Mouse (Mus musculus) heart, postnatal 0 days (tissue): ENCODE data around the gene Serpinf1. TPM values are rescaled to one million over a fixed set of nuclear protein-coding genes. Genes with fewer than 3 reads are reported as not detected.
A peak's percentile ranks its signal among the peaks of the same experiment; 100 is the strongest.

Experiments used
- ATAC-seq: fragments of 200-750 bp; cut with Nextera tagmentation; 2 replicates; pipeline ENCODE4 v1.8.0; 2017; ENCODE audit warnings: low read depth, moderate number of reproducible peaks, moderate library complexity; ENCODE audit not compliant: insufficient read depth
- DNase-seq: peaks from one replicate; pipeline ENCODE4 v3.0.0-alpha.2; 2016; ENCODE audit warnings: low spot score
- H3K27ac ChIP-seq: fragments of 300-500 bp; sonication (generic); 2 replicates; pipeline ENCODE4 v1.5.1; 2014; ENCODE audit warnings: low read depth, mild to moderate bottlenecking
- H3K27me3 ChIP-seq: fragments of 300-500 bp; sonication (generic); 2 replicates; pipeline ENCODE4 v1.6.1; 2014; ENCODE audit warnings: low read length, mixed read lengths; ENCODE audit not compliant: control insufficient read depth, insufficient read depth
- H3K36me3 ChIP-seq: fragments of 300-500 bp; sonication (generic); replicated peaks from 2 replicates; pipeline ENCODE4 v1.6.1; 2014; ENCODE audit warnings: low read length, mixed read lengths; ENCODE audit not compliant: control insufficient read depth, insufficient read depth
- H3K4me1 ChIP-seq: fragments of 300-500 bp; sonication (generic); 2 replicates; pipeline ENCODE4 v1.6.1; 2014; ENCODE audit warnings: antibody characterized with exemption; ENCODE audit not compliant: control insufficient read depth, insufficient read depth
- H3K4me2 ChIP-seq: fragments of 300-500 bp; sonication (generic); 2 replicates; pipeline ENCODE4 v1.6.1; 2014; ENCODE audit warnings: low read depth, mild to moderate bottlenecking, low read length, moderate library complexity
- H3K4me3 ChIP-seq: fragments of 300-500 bp; sonication (generic); 2 replicates; pipeline ENCODE4 v1.5.1; 2014; ENCODE audit warnings: low read depth, low read length
- H3K9ac ChIP-seq: fragments of 300-500 bp; sonication (generic); replicated peaks from 2 replicates; pipeline ENCODE4 v1.6.1; 2014; ENCODE audit warnings: low read depth, low read length, mixed read lengths
- H3K9me3 ChIP-seq: fragments of 300-500 bp; sonication (generic); replicated peaks from 2 replicates; pipeline ENCODE4 v1.6.1; 2016; ENCODE audit warnings: low read length; ENCODE audit not compliant: control insufficient read depth
- CTCF ChIP-seq: IDR thresholded peaks from 2 replicates; pipeline ENCODE4 v1.5.1; 2016; ENCODE audit warnings: antibody characterized with exemption, control low read depth, low read depth
- EP300 ChIP-seq: IDR thresholded peaks from 2 replicates; pipeline ENCODE4 v1.6.1; 2016; ENCODE audit warnings: antibody characterized with exemption, low read depth
- WGBS: fragments of 180-500 bp; shearing (Covaris S2); extraction: QIAGEN DNeasy Blood & Tissue Kit; methylation state at CpG from one replicate; pipeline ENCODE4 v1.1.7; 2014; 5-methylcytosine and 5-hydroxymethylcytosine counted together
- polyA plus RNA-seq: library from polyadenylated mRNA; unstranded; fragments of >200 nt; fragmentation: Nextera tagmentation; extraction: Ambion mirVana; gene quantifications from 2 replicates; pipeline ENCODE4 v1.2.1, GENCODE M21; 2015
- total RNA-seq: library from RNA; depleted of rRNA; stranded (reverse); fragments of >200 nt; gene quantifications from 2 replicates; pipeline ENCODE4 v1.2.3, GENCODE M21; 2014; ENCODE audit warnings: low replicate concordance

Serpinf1 gene
- total and polyA plus RNA-seq, 2 experiments from 2014 or later, result 20.4 to 112 TPM

GRCm38 (mm10) chr11:75450304-75450908 lies 27.9 kb upstream of the Serpinf1 start:
- H3K36me3 ChIP-seq, result peaks cover 49% of the 10 kb centered on the region
- 73% methylated on average over 8 of the region's 8 CpGs for WGBS
- no peak overlapping the region for H3K4me3 ChIP-seq
- ATAC-seq (no peak), DNase-seq (no peak)
- H3K4me1 ChIP-seq, result peaks cover 15% of the 10 kb centered on the region
- H3K9me3 ChIP-seq, result no peaks in the 10 kb centered on the region
- no peak overlapping the region for H3K4me2 ChIP-seq
- TF ChIP-seq EP300, result no peak
- TF ChIP-seq CTCF, result no peak
- 0 out of 2 replicates have a peak overlapping the region, but pooled peaks have one; percentile 19 for H3K9ac ChIP-seq
- no peaks in the 10 kb centered on the region for H3K27me3 ChIP-seq
- no peak overlapping the region for H3K27ac ChIP-seq

DNA sequence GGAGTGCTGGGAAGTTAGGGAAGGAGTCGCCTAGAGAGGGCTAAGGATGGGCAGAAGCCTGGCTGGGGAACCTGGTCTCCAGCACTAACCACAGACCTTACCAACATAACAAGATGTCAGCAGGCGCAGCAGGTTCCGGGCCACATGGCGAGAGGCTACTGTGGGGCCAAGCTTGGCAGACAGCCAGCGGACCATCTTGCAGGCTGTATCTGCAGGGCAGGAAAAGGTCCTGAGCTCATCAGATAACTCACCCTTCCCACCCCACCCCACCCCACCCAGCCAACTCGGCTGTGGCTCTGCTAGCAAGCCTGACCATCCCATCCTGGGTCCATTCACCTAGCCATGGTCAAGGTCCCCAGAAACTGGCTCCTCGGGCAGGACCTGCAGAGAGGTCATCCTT lies 27.2 kb upstream of the Serpinf1 start:
- Histone ChIP-seq H3K4me1 (peaks cover 10% of the 10 kb centered on the region), H3K9ac (no peak overlapping the region), H3K4me3 (no peak overlapping the region), H3K9me3 (no peaks in the 10 kb centered on the region), H3K27ac (no peak overlapping the region), H3K27me3 (no peaks in the 10 kb centered on the region), H3K4me2 (no peak overlapping the region), H3K36me3 (peaks cover 56% of the 10 kb centered on the region)
- DNase-seq (no peak), ATAC-seq (no peak)
- 66% methylated on average over 7 of the region's 7 CpGs for WGBS
- no peak for TF ChIP-seq EP300

DNA sequence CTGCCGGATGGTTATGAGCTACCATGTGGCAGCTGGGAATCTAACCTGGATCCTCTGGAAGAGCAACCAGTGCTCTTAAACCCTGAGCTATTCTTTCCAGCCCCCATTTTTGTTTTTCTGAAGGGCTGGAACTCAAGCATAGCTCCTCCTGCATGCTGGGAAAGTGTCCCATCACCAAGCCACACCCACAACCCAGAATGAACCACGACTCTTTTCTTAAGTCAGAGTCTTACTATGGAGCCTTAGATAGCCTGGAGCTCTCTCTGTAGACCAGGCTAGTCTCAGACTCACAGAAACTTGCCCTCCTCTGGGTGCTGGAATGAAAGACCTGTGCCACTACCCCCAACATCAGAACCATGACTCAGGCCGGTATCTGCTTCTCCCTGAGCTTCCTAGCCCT lies 26.1 kb upstream of the Serpinf1 start:
- ATAC-seq (no peak), DNase-seq (no peak)
- peaks cover 4% of the 10 kb centered on the region for H3K4me1 ChIP-seq
- WGBS, result 69% methylated on average over 3 of the region's 3 CpGs
- no peak overlapping the region for H3K4me3 ChIP-seq
- no peak overlapping the region for H3K27ac ChIP-seq
- peaks cover 64% of the 10 kb centered on the region for H3K36me3 ChIP-seq
- H3K9ac ChIP-seq, result no peak overlapping the region
- H3K9me3 ChIP-seq, result no peaks in the 10 kb centered on the region
- TF ChIP-seq EP300 (no peak), CTCF (no peak)
- H3K27me3 ChIP-seq, result no peaks in the 10 kb centered on the region
- no peak overlapping the region for H3K4me2 ChIP-seq

DNA sequence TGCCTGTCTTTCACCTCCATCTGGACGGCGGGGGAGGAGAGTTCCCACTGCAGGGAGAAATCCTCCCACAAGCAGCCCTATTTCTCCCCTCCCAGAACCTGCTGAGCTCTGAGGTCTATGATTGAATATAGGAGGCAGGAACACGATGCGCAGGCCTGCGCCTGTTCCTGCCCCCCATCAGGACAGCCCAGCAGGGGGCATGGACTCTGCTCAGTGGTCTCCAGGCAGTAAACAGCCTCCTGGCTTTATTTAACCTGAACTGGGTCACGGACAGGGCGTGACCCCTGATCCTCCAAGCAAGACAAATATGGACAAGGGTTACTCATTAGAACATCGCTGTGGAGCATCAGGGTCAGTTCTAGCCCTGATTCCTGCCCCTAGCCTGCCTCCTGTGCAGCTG lies 21.2 kb upstream of the Serpinf1 start:
- Histone ChIP-seq H3K27ac (no peak overlapping the region), H3K9me3 (no peaks in the 10 kb centered on the region), H3K9ac (no peak overlapping the region), H3K4me2 (no peak overlapping the region), H3K27me3 (no peaks in the 10 kb centered on the region), H3K4me1 (no peaks in the 10 kb centered on the region), H3K36me3 (peaks cover 49% of the 10 kb centered on the region), H3K4me3 (no peak overlapping the region)
- TF ChIP-seq EP300 (no peak), CTCF (no peak)
- DNase-seq (no peak), ATAC-seq (no peak)
- 79% methylated on average over 8 of the region's 8 CpGs for WGBS

DNA sequence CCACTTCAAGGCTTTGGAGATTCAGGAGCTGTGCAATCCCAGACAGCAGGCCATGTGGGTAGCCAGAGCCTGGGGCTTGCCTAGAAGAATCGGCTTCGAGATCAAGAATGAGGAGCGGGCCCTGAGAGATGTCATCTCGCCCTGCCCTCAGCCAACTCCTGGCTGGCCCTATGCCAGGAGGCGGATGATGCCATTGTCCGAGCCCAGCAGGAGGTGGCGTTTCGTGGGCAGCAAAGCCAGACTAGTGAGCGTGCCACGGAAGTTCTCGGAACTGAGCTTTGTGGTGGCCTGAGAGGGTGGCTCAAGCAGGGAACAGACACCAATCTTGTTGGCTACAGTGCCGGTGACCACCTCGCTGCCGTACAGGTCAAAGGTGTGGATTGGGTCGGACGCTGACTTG lies 19.1 kb upstream of the Serpinf1 start:
- Histone ChIP-seq H3K9me3 (no peaks in the 10 kb centered on the region), H3K4me2 (no peak overlapping the region), H3K27me3 (no peaks in the 10 kb centered on the region), H3K4me3 (no peak overlapping the region), H3K27ac (no peak overlapping the region), H3K4me1 (no peaks in the 10 kb centered on the region), H3K9ac (no peak overlapping the region), H3K36me3 (peaks cover 28% of the 10 kb centered on the region)
- no peak for ATAC-seq
- 88% methylated on average over 16 of the region's 16 CpGs for WGBS
- DNase-seq, result no peak
- TF ChIP-seq CTCF (no peak), EP300 (no peak)

DNA sequence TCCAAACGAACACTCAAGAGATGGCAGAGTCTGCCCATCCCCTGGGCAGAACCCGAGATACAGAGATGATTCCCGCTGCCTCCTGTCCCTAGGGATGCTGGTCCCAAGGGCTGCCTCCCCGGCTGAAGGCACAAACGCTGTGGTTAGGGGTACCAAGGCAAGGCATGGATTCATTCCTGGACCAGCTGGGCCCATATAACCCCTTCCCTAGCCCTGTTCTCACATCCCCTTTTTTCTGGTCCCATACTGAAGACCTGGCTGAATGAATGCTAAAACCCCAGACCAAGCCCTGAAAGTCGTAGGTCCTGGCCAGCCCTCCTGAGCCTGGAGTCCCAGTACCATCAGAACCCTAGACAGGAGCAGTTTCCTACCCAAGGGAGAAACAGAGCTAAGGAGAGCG lies 18.5 kb upstream of the Serpinf1 start:
- WGBS, result 74% methylated on average over 7 of the region's 7 CpGs
- Histone ChIP-seq H3K27me3 (no peaks in the 10 kb centered on the region), H3K9me3 (no peaks in the 10 kb centered on the region), H3K9ac (no peak overlapping the region), H3K4me3 (no peak overlapping the region), H3K4me1 (no peaks in the 10 kb centered on the region), H3K27ac (no peak overlapping the region), H3K4me2 (no peak overlapping the region), H3K36me3 (peaks cover 28% of the 10 kb centered on the region)
- DNase-seq (no peak), ATAC-seq (no peak)
- TF ChIP-seq CTCF (no peak), EP300 (no peak)
